Mouse (Mus musculus) heart, adult 18-20 months (tissue): Measurements from ENCODE around the gene Ggt1. TPM values are rescaled to one million over a fixed set of nuclear protein-coding genes. Genes with fewer than 3 reads are reported as not detected.

Experiments
- DNase-seq, 2 experiments: peaks; one replicate each; pipeline ENCODE4 v3.0.0; 2021 to 2022; ENCODE audit warnings: mixed read lengths in 1 of 2
- total RNA-seq, 2 experiments: library from RNA; stranded (reverse); gene quantifications; 2 replicates each; pipeline ENCODE4 v1.2.3; 2021

The Ggt1 gene
- total RNA-seq, 2 experiments from 2014 or later, result 0.54 TPM; not detected in 1

- peak; percentile 49 to 71 for DNase-seq
Observed at GRCm38 (mm10) chr10:75633048-75633447, 71.6 kb downstream of the Ggt1 start.

GRCm38 (mm10) chr10:75633576-75634139 lies 72.3 kb downstream of the Ggt1 start:
- DNase-seq, result no peak

- no peak for DNase-seq
Observed at GRCm38 (mm10) chr10:75634610-75635009, 73.2 kb downstream of the Ggt1 start.

GRCm38 (mm10) chr10:75635019-75635692 lies 73.8 kb downstream of the Ggt1 start:
- DNase-seq, result no peak

GRCm38 (mm10) chr10:75635693-75636055 lies 74.3 kb downstream of the Ggt1 start:
- DNase-seq, result peak; percentile 89 to 98

Other genes with a start within 250 kb of the Ggt1 start
- gene Adora2a, start 244.7 kb upstream of the Ggt1 start, total RNA-seq, result 1 to 10 TPM; 4.3 to 6.9 TPM
- gene Upb1, start 160.5 kb upstream of the Ggt1 start, total RNA-seq, result under 1 TPM; 0.25 to 0.64 TPM
- 10 to 100 TPM; 66.2 to 80.3 TPM for gene Snrpd3, start 44.1 kb upstream of the Ggt1 start, total RNA-seq
- 10 to 100 TPM; 33.0 to 36.8 TPM for gene Gucd1, start 43.6 kb upstream of the Ggt1 start, total RNA-seq
- gene Lrrc75b, start 1.3 kb upstream of the Ggt1 start, total RNA-seq, result 1 to 10 TPM in 1 of 2 experiments, under 1 TPM in 1; 0.67 to 1.1 TPM
- 1 to 10 TPM; 4.2 to 4.7 TPM for gene Ggt5, start 27.7 kb downstream of the Ggt1 start, total RNA-seq
- 1 to 10 TPM; 1.5 to 1.8 TPM for gene Susd2, start 82.4 kb downstream of the Ggt1 start, total RNA-seq
- gene Cabin1, start 202.7 kb downstream of the Ggt1 start, total RNA-seq, result 10 to 100 TPM; 15.2 to 20.9 TPM
- gene Ddt, start 211.8 kb downstream of the Ggt1 start, total RNA-seq, result 100 to 1,000 TPM in 1 of 2 experiments, 10 to 100 TPM in 1; 83.7 to 109 TPM
- not detected for gene Gm20441, start 219.3 kb downstream of the Ggt1 start, total RNA-seq
- 1 to 10 TPM; 3.7 to 5.0 TPM for gene Gstt3, start 219.8 kb downstream of the Ggt1 start, total RNA-seq
- gene Gstt1, start 237.0 kb downstream of the Ggt1 start, total RNA-seq, result 10 to 100 TPM; 16.1 to 22.4 TPM